Mouse (Mus musculus) C2C12 (cell line): ENCODE measurements at regions not wholly inside any gene's neighbourhood (a gene's known extent, or its start where the extent isn't known, plus 50 kb on each side); places are given as distances from the start of the nearest gene placed in this dataset.

Experiments used
- H3K27me3 ChIP-seq: one replicate; pipeline ENCODE4 v1.6.1; 2011; ENCODE audit not compliant: control insufficient read depth, insufficient read depth, insufficient read length
- H3K36me3 ChIP-seq: one replicate; pipeline ENCODE4 v1.6.1; 2011; ENCODE audit not compliant: control insufficient read depth, insufficient read depth
- H3K4me3 ChIP-seq: one replicate; pipeline ENCODE4 v1.5.1; 2011; ENCODE audit warnings: mild to moderate bottlenecking, control low read depth; ENCODE audit not compliant: poor library complexity, insufficient read depth, severe bottlenecking
- H3K79me2 ChIP-seq: one replicate; pipeline ENCODE4 v1.6.1; 2011; ENCODE audit not compliant: control insufficient read depth, insufficient read depth
- H3K79me3 ChIP-seq: one replicate; pipeline ENCODE4 v1.6.1; 2011; ENCODE audit warnings: low read depth, control low read depth
- H3ac ChIP-seq: one replicate; pipeline ENCODE3; 2011; ENCODE audit warnings: low read depth; ENCODE audit not compliant: control insufficient read depth, insufficient read length
- CEBPB ChIP-seq: IDR thresholded peaks from one replicate; pipeline ENCODE4 v1.6.1; 2011; ENCODE audit warnings: low read depth, mild to moderate bottlenecking, control low read depth, moderate library complexity
- CTCF ChIP-seq: IDR thresholded peaks from one replicate; pipeline ENCODE4 v1.5.1; 2011; ENCODE audit not compliant: control insufficient read depth, insufficient read depth, insufficient read length
- FOSL1 ChIP-seq: IDR thresholded peaks from one replicate; pipeline ENCODE4 v1.8.0; 2011; ENCODE audit warnings: mild to moderate bottlenecking, low read length; ENCODE audit not compliant: poor library complexity, insufficient read depth, severe bottlenecking
- MAX ChIP-seq: IDR thresholded peaks from one replicate; pipeline ENCODE4 v1.6.1; 2011; ENCODE audit warnings: mild to moderate bottlenecking, control low read depth
- MYOD1 ChIP-seq: IDR thresholded peaks from one replicate; pipeline ENCODE4 v1.6.1; 2011; ENCODE audit warnings: low read depth; ENCODE audit not compliant: control insufficient read depth, insufficient read length
- MYOG ChIP-seq: IDR thresholded peaks from one replicate; pipeline ENCODE4 v1.6.1; 2011; ENCODE audit not compliant: control insufficient read depth, insufficient read length; ENCODE audit errors: extremely low read depth
- USF1 ChIP-seq: IDR thresholded peaks from one replicate; pipeline ENCODE4 v1.6.1; 2011; ENCODE audit warnings: low read depth, mild to moderate bottlenecking, control low read depth, moderate library complexity

DNA sequence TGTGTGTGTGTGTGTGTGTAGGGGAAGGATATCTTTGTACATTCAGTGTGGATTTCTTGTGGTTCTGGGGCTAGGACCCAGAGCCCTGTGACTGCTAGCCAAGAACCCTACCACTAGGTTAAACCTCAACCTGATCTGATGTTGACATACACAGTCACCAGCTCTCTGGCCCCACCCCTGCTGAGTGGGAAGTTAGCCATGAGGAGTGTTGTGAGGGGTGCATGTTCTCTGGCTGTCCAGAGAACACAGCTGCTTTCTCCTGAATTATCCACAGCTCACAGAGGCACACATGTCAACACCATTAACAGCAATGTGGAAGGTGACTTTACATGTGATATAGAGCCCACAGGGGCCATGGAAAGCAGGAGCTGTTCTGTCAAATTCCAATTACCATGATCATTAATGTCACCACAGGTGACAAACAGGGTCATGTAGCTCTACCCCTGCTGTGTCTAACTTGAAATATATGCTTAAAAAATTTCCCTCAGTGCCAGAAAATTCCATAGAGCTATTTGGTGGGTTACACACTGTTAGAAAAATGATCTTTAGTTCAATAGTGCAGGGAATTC, 121.0 kb upstream of the Slc22a23 start:
- Histone ChIP-seq H3K79me3 (no peaks in the 10 kb centered on the region), H3K4me3 (no peak overlapping the region), H3K36me3 (no peaks in the 10 kb centered on the region), H3ac (no peak overlapping the region), H3K79me2 (no peaks in the 10 kb centered on the region), H3K27me3 (no peaks in the 10 kb centered on the region)
- TF ChIP-seq MAX = no peak
- TF ChIP-seq MYOG = no peak
- TF ChIP-seq MYOD1 = no peak
- TF ChIP-seq CTCF = no peak
- no peak for TF ChIP-seq FOSL1
- TF ChIP-seq CEBPB = no peak
- no peak for TF ChIP-seq USF1

DNA sequence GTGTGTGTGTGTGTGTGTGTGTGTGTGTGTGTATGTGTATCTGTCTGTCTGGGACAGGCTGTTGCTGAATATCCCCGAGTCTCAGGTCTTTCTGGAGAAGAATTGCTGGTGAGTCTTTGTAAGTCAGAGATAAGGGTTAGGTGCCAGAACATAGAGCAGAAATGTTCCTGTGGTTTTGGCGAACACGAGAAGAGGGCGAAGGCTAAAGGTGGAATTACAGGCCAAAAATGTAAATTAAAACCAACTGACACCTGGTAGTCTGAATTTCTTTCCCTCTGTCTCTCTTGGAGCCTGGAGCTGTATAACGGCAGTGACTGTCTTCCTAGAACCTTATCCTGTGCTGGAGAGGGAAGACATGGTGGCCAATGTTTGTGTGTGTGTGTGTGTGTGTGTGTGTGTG, 120.5 kb upstream of the Slc22a23 start:
- H3K79me2 ChIP-seq = no peaks in the 10 kb centered on the region
- H3ac ChIP-seq = no peak overlapping the region
- TF ChIP-seq MAX (no peak), USF1 (no peak), MYOD1 (no peak)
- no peaks in the 10 kb centered on the region for H3K27me3 ChIP-seq
- no peaks in the 10 kb centered on the region for H3K36me3 ChIP-seq
- H3K79me3 ChIP-seq = no peaks in the 10 kb centered on the region
- H3K4me3 ChIP-seq = no peak overlapping the region

DNA sequence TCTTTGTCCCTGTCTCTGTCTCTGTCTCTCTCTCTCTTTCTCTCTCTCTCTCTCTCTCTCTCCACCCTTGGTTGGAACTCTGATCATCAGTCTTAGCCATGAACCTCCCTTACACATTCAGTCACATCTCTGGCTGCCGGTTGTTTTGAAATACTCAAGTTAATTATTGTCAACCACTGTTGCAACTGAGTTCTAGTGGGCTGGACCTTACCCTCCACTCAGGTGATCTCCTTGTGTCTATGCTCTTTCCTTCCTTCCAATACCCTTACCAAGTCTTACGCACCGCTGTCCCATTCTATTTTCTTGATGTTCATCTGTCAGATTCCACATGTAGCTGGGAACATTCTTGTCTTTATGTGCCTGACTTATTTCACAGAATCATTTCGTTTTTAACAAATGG, 119.2 kb upstream of the Slc22a23 start:
- Histone ChIP-seq H3K4me3 (no peak overlapping the region), H3K27me3 (no peaks in the 10 kb centered on the region), H3K36me3 (no peaks in the 10 kb centered on the region), H3K79me3 (no peaks in the 10 kb centered on the region), H3K79me2 (no peaks in the 10 kb centered on the region), H3ac (no peak overlapping the region)
- TF ChIP-seq MAX (no peak), USF1 (no peak), MYOD1 (no peak), CTCF (no peak), MYOG (no peak), CEBPB (no peak), FOSL1 (no peak)

DNA sequence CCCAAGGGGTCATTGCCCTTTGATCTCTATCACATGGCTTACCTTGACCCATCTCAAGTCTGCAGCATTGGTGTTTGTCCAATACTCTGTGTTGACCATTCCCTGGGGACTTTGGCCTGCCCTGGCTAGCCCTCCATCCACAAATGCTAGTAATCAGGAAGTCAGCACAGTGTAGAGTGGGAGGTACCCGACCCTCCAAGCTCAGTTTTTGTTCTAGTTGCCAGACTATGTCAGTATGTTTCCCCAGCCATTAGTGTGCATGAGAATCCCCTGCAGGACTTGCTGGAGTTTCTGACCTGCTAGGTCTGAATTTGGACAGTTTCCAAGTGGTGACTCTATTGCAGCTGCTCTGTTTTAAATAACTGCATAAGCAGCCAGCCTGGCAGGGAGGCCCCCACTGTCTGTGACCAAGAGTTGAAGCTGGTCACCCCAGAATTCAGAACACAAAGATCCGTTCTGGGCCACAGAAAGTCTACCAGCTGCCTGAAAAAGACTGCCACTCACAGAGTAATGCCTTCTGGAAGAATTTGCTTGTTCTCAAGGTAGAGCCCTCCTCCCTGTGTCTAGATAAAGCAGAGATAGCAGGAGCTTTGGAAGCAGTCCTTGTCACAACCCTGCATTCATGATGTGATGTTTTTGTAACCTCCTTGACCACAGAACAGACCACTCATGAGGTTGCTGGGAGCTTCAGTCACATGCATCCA, 118.0 kb upstream of the Slc22a23 start:
- Histone ChIP-seq H3K79me2 (no peaks in the 10 kb centered on the region), H3ac (no peak overlapping the region), H3K27me3 (no peaks in the 10 kb centered on the region), H3K36me3 (no peaks in the 10 kb centered on the region), H3K79me3 (no peaks in the 10 kb centered on the region), H3K4me3 (no peak overlapping the region)
- TF ChIP-seq CEBPB (no peak), MAX (no peak), MYOD1 (peak; percentile 62)

DNA sequence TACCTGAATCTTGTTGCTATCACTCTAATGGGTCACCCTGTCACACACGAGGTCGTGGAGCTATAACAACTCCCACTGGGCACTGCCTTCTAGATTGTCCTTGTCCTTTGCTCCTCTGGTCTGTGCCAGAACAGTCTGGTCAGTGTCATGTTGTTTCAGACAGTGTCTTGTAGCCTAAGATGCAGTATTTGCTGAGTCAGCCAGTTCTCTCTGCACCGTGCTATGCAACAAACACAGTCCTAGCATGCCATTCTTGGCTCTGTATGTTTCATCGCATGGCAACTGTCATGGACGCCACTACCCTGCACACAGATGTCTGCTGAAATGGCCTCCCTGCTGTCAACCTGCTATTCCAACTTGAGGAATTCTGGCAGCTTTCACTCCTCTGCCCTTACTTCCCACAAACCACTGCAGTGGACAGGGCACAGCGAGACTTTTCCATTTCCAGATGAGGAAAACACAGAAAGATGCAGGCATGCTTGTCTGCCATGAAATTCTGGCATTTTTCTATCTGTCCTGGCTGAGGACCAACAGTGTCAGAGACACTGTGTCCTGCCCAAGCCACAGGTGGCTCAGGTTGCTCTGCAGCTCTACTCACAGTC, 117.3 kb upstream of the Slc22a23 start:
- Histone ChIP-seq H3ac (no peak overlapping the region), H3K36me3 (no peaks in the 10 kb centered on the region), H3K79me3 (no peaks in the 10 kb centered on the region), H3K4me3 (no peak overlapping the region), H3K27me3 (no peaks in the 10 kb centered on the region), H3K79me2 (no peaks in the 10 kb centered on the region)
- TF ChIP-seq CEBPB (no peak), FOSL1 (no peak), USF1 (no peak), MYOD1 (no peak), MYOG (no peak), MAX (no peak), CTCF (no peak)

DNA sequence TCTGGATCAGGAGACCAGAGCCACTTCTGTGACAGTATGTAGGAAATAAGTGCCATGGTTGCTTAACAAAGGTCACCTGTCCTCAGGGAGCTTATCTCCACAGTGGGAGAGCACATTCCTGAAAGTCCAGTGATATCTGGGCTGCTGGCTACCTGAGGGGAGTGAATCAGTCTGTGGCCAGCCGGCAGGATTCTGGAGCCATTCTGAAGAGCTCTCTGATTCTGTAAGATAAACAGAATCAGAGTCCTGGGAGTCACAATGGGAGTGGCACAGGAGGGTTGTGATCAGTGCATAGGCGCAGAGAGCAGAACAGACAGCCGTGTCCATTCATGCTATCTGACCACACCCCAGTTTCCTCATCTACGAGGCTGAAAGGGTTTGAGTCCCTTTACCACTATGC, 116.0 kb upstream of the Slc22a23 start:
- H3K4me3 ChIP-seq = no peak overlapping the region
- no peak overlapping the region for H3ac ChIP-seq
- TF ChIP-seq MAX (no peak), CTCF (no peak), MYOD1 (no peak), CEBPB (no peak), FOSL1 (no peak), MYOG (no peak), USF1 (no peak)
- no peaks in the 10 kb centered on the region for H3K79me3 ChIP-seq
- no peaks in the 10 kb centered on the region for H3K79me2 ChIP-seq
- no peaks in the 10 kb centered on the region for H3K36me3 ChIP-seq
- H3K27me3 ChIP-seq = no peaks in the 10 kb centered on the region
